Comparison of ENCODE assay signal across 8 mouse cellular contexts in the genomic region with DNA sequence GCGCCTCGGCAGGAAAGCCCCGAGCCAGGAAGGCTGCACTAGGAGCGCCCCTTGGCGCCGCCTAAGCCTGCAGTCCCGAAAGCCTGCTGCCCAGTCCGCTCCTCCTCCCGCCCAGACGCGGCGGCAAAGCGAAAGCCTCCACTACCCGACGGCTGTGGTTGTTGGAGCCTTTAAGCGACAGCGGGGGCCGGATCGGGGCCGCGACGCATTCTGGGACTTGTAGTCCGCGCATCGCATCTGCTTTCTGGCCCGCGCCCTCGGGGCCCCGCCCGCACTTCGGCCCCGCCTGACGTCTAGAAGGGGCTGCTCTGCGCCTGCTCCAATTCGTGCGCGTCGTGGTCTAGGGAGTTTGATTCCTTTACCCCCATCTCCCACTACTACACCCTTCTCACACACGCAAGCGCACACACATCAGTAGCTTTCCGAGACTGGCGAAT. TPM values are rescaled to one million over a fixed set of nuclear protein-coding genes. Genes with fewer than 3 reads are reported as not detected.
DNase-seq lines count a peak whose midpoint lies in the region; ATAC-seq and TF ChIP-seq lines count a peak whose summit lies in the region.

Gene Ksr1, minus strand, starts transcription at position 77 of the 437 bp plus-strand sequence.

- ATAC-seq in embryonic facial prominence, embryonic 13.5 days (ENCODE audit: insufficient number of reproducible peaks, insufficient read depth, low FRiP score, low TSS enrichment, low read depth), result peak; percentile 94
- ATAC-seq in limb, embryonic 13.5 days (ENCODE audit: low FRiP score, low read depth), result peak; percentile 95
- peak; percentile 96 for ATAC-seq in midbrain, embryonic 16.5 days

- 0 out of 2 replicates have a peak, but pooled peaks have one; percentile 50 for TF ChIP-seq EP300 in heart, adult 2 months (IDR thresholded peaks at IDR 0.05; ENCODE audit: insufficient read depth, low read depth, low read length)

- intact Hi-C loops in heart, adult 2 months (cut with DNase I), result loop anchor here (2.0 kb wide), 1 partner anchor 116 kb away; no protein-coding TSS in a partner anchor

- peak within 1 kb of the TSS; percentile 83 for H3K4me2 ChIP-seq in embryonic facial prominence, embryonic 13.5 days
- H3K4me2 ChIP-seq in limb, embryonic 13.5 days (replicated peaks), result peak within 1 kb of the TSS; percentile 73
- H3K4me2 ChIP-seq in midbrain, embryonic 16.5 days (ENCODE audit: low read length), result peak within 1 kb of the TSS; percentile 79

- peak within 1 kb of the TSS; percentile 93 for H3K9ac ChIP-seq in embryonic facial prominence, embryonic 13.5 days
- H3K9ac ChIP-seq in heart, adult 2 months (ENCODE audit: low read depth, low read length), result peak within 1 kb of the TSS; percentile 83
- H3K9ac ChIP-seq in limb, embryonic 13.5 days, result peak within 1 kb of the TSS; percentile 89
- H3K9ac ChIP-seq in midbrain, embryonic 16.5 days (ENCODE audit: low read depth, low read length), result peak within 1 kb of the TSS; percentile 91

- H3K9me3 ChIP-seq in embryonic facial prominence, embryonic 13.5 days, result no peaks in the 10 kb centered on the region
- no peaks in the 10 kb centered on the region for H3K9me3 ChIP-seq in limb, embryonic 13.5 days
- no peaks in the 10 kb centered on the region for H3K9me3 ChIP-seq in midbrain, embryonic 16.5 days (replicated peaks; ENCODE audit: control insufficient read depth, low read length, poor library complexity, severe bottlenecking)

- peak; percentile 93 for DNase-seq in 3134 (ENCODE audit: extremely low read depth, insufficient read length, low spot score)
- peak; percentile 96 for DNase-seq in adrenal gland, postnatal 36 days
- peak; percentile 97 to 98 for DNase-seq in heart, adult 2 months
- peak; percentile 89 to 91 for DNase-seq in kidney, adult 8-10 months
- DNase-seq in spleen, postnatal 10 days (ENCODE audit: low spot score in 2 of 2), result peak; percentile 83 to 93

- TF ChIP-seq POLR2A in heart, adult 2 months (IDR thresholded peaks at IDR 0.05; ENCODE audit: insufficient read depth, low read depth, low read length), result peak; percentile 98

- under 1% methylated on average over 42 of the region's 42 CpGs for WGBS in embryonic facial prominence, embryonic 13.5 days
- WGBS in heart, adult 2 months, result 1% methylated on average over 41 of the region's 42 CpGs
- WGBS in limb, embryonic 13.5 days, result under 1% methylated on average over 41 of the region's 42 CpGs
- 0% methylated on average over 39 of the region's 42 CpGs for WGBS in midbrain, embryonic 16.5 days

- TF ChIP-seq CTCF in heart, adult 2 months (IDR thresholded peaks at IDR 0.05), result peak; percentile 48

- H3K4me1 ChIP-seq in embryonic facial prominence, embryonic 13.5 days, result peaks cover 38% of the 10 kb centered on the region
- H3K4me1 ChIP-seq in heart, adult 2 months (ENCODE audit: control insufficient read depth, insufficient read depth, low read length), result peaks cover 16% of the 10 kb centered on the region
- peaks cover 39% of the 10 kb centered on the region for H3K4me1 ChIP-seq in limb, embryonic 13.5 days
- peaks cover 17% of the 10 kb centered on the region for H3K4me1 ChIP-seq in midbrain, embryonic 16.5 days (ENCODE audit: control insufficient read depth, insufficient read depth, low read length)

- no peaks in the 10 kb centered on the region for H3K27me3 ChIP-seq in embryonic facial prominence, embryonic 13.5 days
- no peaks in the 10 kb centered on the region for H3K27me3 ChIP-seq in heart, adult 2 months (ENCODE audit: control insufficient read depth, insufficient read depth, low read length)
- no peaks in the 10 kb centered on the region for H3K27me3 ChIP-seq in limb, embryonic 13.5 days
- no peaks in the 10 kb centered on the region for H3K27me3 ChIP-seq in midbrain, embryonic 16.5 days (ENCODE audit: control insufficient read depth, insufficient read depth, low read depth, low read length)

- no peaks in the 10 kb centered on the region for H3K36me3 ChIP-seq in embryonic facial prominence, embryonic 13.5 days
- no peaks in the 10 kb centered on the region; the same call in 1 of the 2 replicates for H3K36me3 ChIP-seq in heart, adult 2 months (ENCODE audit: control insufficient read depth, insufficient read depth, low read length)
- no peaks in the 10 kb centered on the region for H3K36me3 ChIP-seq in limb, embryonic 13.5 days
- H3K36me3 ChIP-seq in midbrain, embryonic 16.5 days (ENCODE audit: control insufficient read depth, insufficient read depth, low read length), result no peaks in the 10 kb centered on the region

- H3K4me3 ChIP-seq in embryonic facial prominence, embryonic 13.5 days, result peak within 1 kb of the TSS; percentile 90
- H3K4me3 ChIP-seq in heart, adult 2 months, result peak within 1 kb of the TSS; percentile 74
- H3K4me3 ChIP-seq in limb, embryonic 13.5 days, result peak within 1 kb of the TSS; percentile 76
- H3K4me3 ChIP-seq in midbrain, embryonic 16.5 days (ENCODE audit: low read depth, low read length), result peak within 1 kb of the TSS; percentile 90

- peak within 1 kb of the TSS; percentile 91 for H3K27ac ChIP-seq in embryonic facial prominence, embryonic 13.5 days
- peak within 1 kb of the TSS; percentile 90 for H3K27ac ChIP-seq in heart, adult 2 months
- peak within 1 kb of the TSS; percentile 86 for H3K27ac ChIP-seq in limb, embryonic 13.5 days
- peak within 1 kb of the TSS; percentile 92 for H3K27ac ChIP-seq in midbrain, embryonic 16.5 days (ENCODE audit: low read length)

- peaks cover under 1% of the 10 kb centered on the region; the same call in 1 of the 2 replicates for H3K79me2 ChIP-seq in heart, adult 2 months (replicated peaks; ENCODE audit: control insufficient read depth, insufficient read depth, low read length)

RNA-seq across cellular contexts. Expression of gene Ksr1, which starts in this region (rescaled TPM):
- total RNA-seq in adrenal gland, postnatal 36 days (2021), result 10 to 100 TPM in 1 of 2 experiments, 1 to 10 TPM in 1; 9.1 to 10.0 TPM
- polyA plus RNA-seq in embryonic facial prominence, embryonic 13.5 days (2015; fragmentation: Nextera tagmentation; extraction: Ambion mirVana), result 3.3 and 3.6 TPM in 2 replicates
- total RNA-seq in heart, adult 2 months (2021), result 1 to 10 TPM; 5.1 to 7.0 TPM
- polyA plus RNA-seq in heart, adult 2 months (2012; rRNA removed), result 6.7 and 7.8 TPM in 2 replicates
- polyA plus RNA-seq in limb, embryonic 13.5 days (2015; fragmentation: Nextera tagmentation; extraction: Ambion mirVana), result 3.7 and 4.2 TPM in 2 replicates
- 4.5 and 5.3 TPM in 2 replicates for polyA plus RNA-seq in midbrain, embryonic 16.5 days (2015; fragmentation: Nextera tagmentation; extraction: Ambion mirVana)

Comparison
In these comparisons a context has a peak if more than half of its experiments do, and no peak if none do; other contexts are left out.
1. Peak in every context shown above with its lines: DNase-seq, ATAC-seq, H3K4me3 ChIP-seq and H3K27ac ChIP-seq.